Mouse (Mus musculus) kidney, embryonic 14.5 days (tissue): Measurements from ENCODE around the gene Sept9. TPM values are rescaled to one million over a fixed set of nuclear protein-coding genes. Genes with fewer than 3 reads are reported as not detected.
"Not testable (repeated sequence)": the region's sequence is repeated elsewhere in the genome, so short reads cannot be mapped to it uniquely, and the experiment has no call there.

Experiments
- ATAC-seq: fragments of 200-750 bp; cut with Nextera tagmentation; 2 replicates; pipeline ENCODE4 v1.8.0; 2017; ENCODE audit warnings: moderate number of reproducible peaks, mild to moderate bottlenecking, moderate TSS enrichment, moderate library complexity; ENCODE audit not compliant: low FRiP score, low TSS enrichment
- H3K27ac ChIP-seq: fragments of 300-500 bp; sonication (generic); 2 replicates; pipeline ENCODE4 v1.5.1; 2014; ENCODE audit warnings: low read depth, mild to moderate bottlenecking, low read length, moderate library complexity, mixed read lengths
- H3K27me3 ChIP-seq: fragments of 300-500 bp; sonication (generic); 2 replicates; pipeline ENCODE4 v1.6.1; 2014; ENCODE audit warnings: mild to moderate bottlenecking, low read length; ENCODE audit not compliant: control insufficient read depth, insufficient read depth
- H3K36me3 ChIP-seq: fragments of 300-500 bp; sonication (generic); 2 replicates; pipeline ENCODE4 v1.6.1; 2014; ENCODE audit warnings: low read length, mixed read lengths; ENCODE audit not compliant: control insufficient read depth, insufficient read depth
- H3K4me1 ChIP-seq: fragments of 300-500 bp; sonication (generic); 2 replicates; pipeline ENCODE4 v1.6.1; 2014; ENCODE audit warnings: low read length, mixed read lengths; ENCODE audit not compliant: control insufficient read depth, insufficient read depth
- H3K4me2 ChIP-seq: fragments of 300-500 bp; sonication (generic); replicated peaks from 2 replicates; pipeline ENCODE4 v1.6.1; 2014; ENCODE audit warnings: low read depth, mild to moderate bottlenecking, low read length
- H3K4me3 ChIP-seq: fragments of 300-500 bp; sonication (generic); 2 replicates; pipeline ENCODE4 v1.5.1; 2014; ENCODE audit warnings: mild to moderate bottlenecking, low read length
- H3K9ac ChIP-seq: fragments of 300-500 bp; sonication (generic); 2 replicates; pipeline ENCODE4 v1.6.1; 2014; ENCODE audit warnings: low read depth, mild to moderate bottlenecking, low read length, moderate library complexity
- H3K9me3 ChIP-seq: fragments of 300-500 bp; sonication (generic); 2 replicates; pipeline ENCODE4 v1.6.1; 2016; ENCODE audit warnings: low read length; ENCODE audit not compliant: control insufficient read depth
- WGBS: fragments of 180-500 bp; shearing (Covaris S2); extraction: QIAGEN DNeasy Blood & Tissue Kit; methylation state at CpG from one replicate; pipeline ENCODE4 v1.1.7; 2014; 5-methylcytosine and 5-hydroxymethylcytosine counted together
- polyA plus RNA-seq: library from polyadenylated mRNA; unstranded; fragments of >200 nt; fragmentation: Nextera tagmentation; extraction: Ambion mirVana; gene quantifications from 2 replicates; pipeline ENCODE4 v1.2.1, GENCODE M21; 2014

The Sept9 gene
- polyA plus RNA-seq, 1 experiment from 2014 or later, result 104 TPM

- ATAC-seq, result no peak
- Histone ChIP-seq H3K27me3 (no peaks in the 10 kb centered on the region), H3K9me3 (no peaks in the 10 kb centered on the region), H3K36me3 (no peaks in the 10 kb centered on the region), H3K4me1 (peaks cover 72% of the 10 kb centered on the region), H3K4me2 (no peak overlapping the region), H3K27ac (no peak overlapping the region), H3K9ac (no peak overlapping the region), H3K4me3 (no peak overlapping the region)
- 70% methylated on average over 9 of the region's 9 CpGs for whole genome bisulfite sequencing
Measured at GRCm38 (mm10) chr11:117321311-117321971, 122.0 kb downstream of the Sept9 start.

- no peaks in the 10 kb centered on the region for H3K36me3 ChIP-seq
- ATAC-seq, result no peak
- H3K27ac ChIP-seq, result no peak overlapping the region
- peaks cover 72% of the 10 kb centered on the region for H3K4me1 ChIP-seq
- H3K4me2 ChIP-seq, result no peak overlapping the region
- H3K4me3 ChIP-seq, result no peak overlapping the region
- WGBS, result 66% methylated on average over 3 of the region's 3 CpGs
- no peaks in the 10 kb centered on the region for H3K9me3 ChIP-seq
- H3K27me3 ChIP-seq, result no peaks in the 10 kb centered on the region
- no peak overlapping the region for H3K9ac ChIP-seq
Measured at GRCm38 (mm10) chr11:117322311-117322710, 122.8 kb downstream of the Sept9 start.

- WGBS, result 77% methylated on average over 15 of the region's 15 CpGs
- Histone ChIP-seq H3K4me2 (no peak overlapping the region), H3K9ac (no peak overlapping the region), H3K27me3 (no peaks in the 10 kb centered on the region), H3K27ac (no peak overlapping the region), H3K36me3 (no peaks in the 10 kb centered on the region), H3K4me3 (no peak overlapping the region), H3K4me1 (peaks cover 69% of the 10 kb centered on the region), H3K9me3 (no peaks in the 10 kb centered on the region)
- no peak for ATAC-seq
Measured at GRCm38 (mm10) chr11:117322730-117323579, 123.5 kb downstream of the Sept9 start.

GRCm38 (mm10) chr11:117323976-117324574 is 124.6 kb downstream of the Sept9 start:
- no peak for ATAC-seq
- Histone ChIP-seq H3K27me3 (no peaks in the 10 kb centered on the region), H3K9me3 (no peaks in the 10 kb centered on the region), H3K36me3 (no peaks in the 10 kb centered on the region), H3K27ac (no peak overlapping the region), H3K4me1 (peaks cover 61% of the 10 kb centered on the region), H3K4me2 (no peak overlapping the region), H3K4me3 (no peak overlapping the region), H3K9ac (no peak overlapping the region)
- WGBS, result 71% methylated on average over 12 of the region's 12 CpGs

- WGBS, result 92% methylated on average over 5 of the region's 5 CpGs
- not testable (repeated sequence) for H3K36me3 ChIP-seq, H3K27me3 ChIP-seq, H3K4me2 ChIP-seq, H3K27ac ChIP-seq, H3K4me3 ChIP-seq, H3K9ac ChIP-seq, ATAC-seq, H3K9me3 ChIP-seq
- H3K4me1 ChIP-seq, result peaks cover 55% of the 10 kb centered on the region
Measured at GRCm38 (mm10) chr11:117324718-117325117, 125.3 kb downstream of the Sept9 start.

- no peak overlapping the region for H3K4me2 ChIP-seq
- no peak overlapping the region for H3K27ac ChIP-seq
- H3K9ac ChIP-seq, result no peak overlapping the region
- no peak overlapping the region for H3K4me3 ChIP-seq
- H3K9me3 ChIP-seq, result no peaks in the 10 kb centered on the region
- WGBS, result 67% methylated on average over 5 of the region's 5 CpGs
- no peaks in the 10 kb centered on the region for H3K36me3 ChIP-seq
- no peak for ATAC-seq
- H3K4me1 ChIP-seq, result peaks cover 55% of the 10 kb centered on the region
- H3K27me3 ChIP-seq, result no peaks in the 10 kb centered on the region
Measured at GRCm38 (mm10) chr11:117325131-117325467, 125.6 kb downstream of the Sept9 start.

GRCm38 (mm10) chr11:117325468-117326139 is 126.1 kb downstream of the Sept9 start:
- 32% methylated on average over 12 of the region's 12 CpGs for WGBS
- no peak overlapping the region for H3K4me2 ChIP-seq
- no peaks in the 10 kb centered on the region for H3K36me3 ChIP-seq
- H3K27ac ChIP-seq, result no peak overlapping the region
- ATAC-seq, result no peak
- H3K9me3 ChIP-seq, result no peaks in the 10 kb centered on the region
- no peaks in the 10 kb centered on the region for H3K27me3 ChIP-seq
- peaks cover 55% of the 10 kb centered on the region for H3K4me1 ChIP-seq
- H3K9ac ChIP-seq, result no peak overlapping the region
- no peak overlapping the region for H3K4me3 ChIP-seq

- no peak overlapping the region for H3K4me2 ChIP-seq
- no peaks in the 10 kb centered on the region for H3K36me3 ChIP-seq
- no peak overlapping the region for H3K9ac ChIP-seq
- WGBS, result 48% methylated on average over 4 of the region's 4 CpGs
- ATAC-seq, result no peak
- H3K9me3 ChIP-seq, result no peaks in the 10 kb centered on the region
- no peak overlapping the region for H3K4me3 ChIP-seq
- no peaks in the 10 kb centered on the region for H3K27me3 ChIP-seq
- H3K4me1 ChIP-seq, result peaks cover 56% of the 10 kb centered on the region
- H3K27ac ChIP-seq, result no peak overlapping the region
Measured at GRCm38 (mm10) chr11:117326140-117326725, 126.8 kb downstream of the Sept9 start.
